Mouse (Mus musculus) heart, postnatal 0 days (tissue): ENCODE measurements around the gene Prelp. TPM values are rescaled to one million over a fixed set of nuclear protein-coding genes. Genes with fewer than 3 reads are reported as not detected.

Source experiments
- ATAC-seq: fragments of 200-750 bp; cut with Nextera tagmentation; 2 replicates; pipeline ENCODE4 v1.8.0; 2017; ENCODE audit warnings: low read depth, moderate number of reproducible peaks, moderate library complexity; ENCODE audit not compliant: insufficient read depth
- DNase-seq: peaks from one replicate; pipeline ENCODE4 v3.0.0-alpha.2; 2016; ENCODE audit warnings: low spot score
- H3K27ac ChIP-seq: fragments of 300-500 bp; sonication (generic); 2 replicates; pipeline ENCODE4 v1.5.1; 2014; ENCODE audit warnings: low read depth, mild to moderate bottlenecking
- H3K27me3 ChIP-seq: fragments of 300-500 bp; sonication (generic); 2 replicates; pipeline ENCODE4 v1.6.1; 2014; ENCODE audit warnings: low read length, mixed read lengths; ENCODE audit not compliant: control insufficient read depth, insufficient read depth
- H3K36me3 ChIP-seq: fragments of 300-500 bp; sonication (generic); replicated peaks from 2 replicates; pipeline ENCODE4 v1.6.1; 2014; ENCODE audit warnings: low read length, mixed read lengths; ENCODE audit not compliant: control insufficient read depth, insufficient read depth
- H3K4me1 ChIP-seq: fragments of 300-500 bp; sonication (generic); 2 replicates; pipeline ENCODE4 v1.6.1; 2014; ENCODE audit warnings: antibody characterized with exemption; ENCODE audit not compliant: control insufficient read depth, insufficient read depth
- H3K4me2 ChIP-seq: fragments of 300-500 bp; sonication (generic); 2 replicates; pipeline ENCODE4 v1.6.1; 2014; ENCODE audit warnings: low read depth, mild to moderate bottlenecking, low read length, moderate library complexity
- H3K4me3 ChIP-seq: fragments of 300-500 bp; sonication (generic); 2 replicates; pipeline ENCODE4 v1.5.1; 2014; ENCODE audit warnings: low read depth, low read length
- H3K9ac ChIP-seq: fragments of 300-500 bp; sonication (generic); replicated peaks from 2 replicates; pipeline ENCODE4 v1.6.1; 2014; ENCODE audit warnings: low read depth, low read length, mixed read lengths
- H3K9me3 ChIP-seq: fragments of 300-500 bp; sonication (generic); replicated peaks from 2 replicates; pipeline ENCODE4 v1.6.1; 2016; ENCODE audit warnings: low read length; ENCODE audit not compliant: control insufficient read depth
- CTCF ChIP-seq: IDR thresholded peaks from 2 replicates; pipeline ENCODE4 v1.5.1; 2016; ENCODE audit warnings: antibody characterized with exemption, control low read depth, low read depth
- EP300 ChIP-seq: IDR thresholded peaks from 2 replicates; pipeline ENCODE4 v1.6.1; 2016; ENCODE audit warnings: antibody characterized with exemption, low read depth
- WGBS: fragments of 180-500 bp; shearing (Covaris S2); extraction: QIAGEN DNeasy Blood & Tissue Kit; methylation state at CpG from one replicate; pipeline ENCODE4 v1.1.7; 2014; 5-methylcytosine and 5-hydroxymethylcytosine counted together
- polyA plus RNA-seq: library from polyadenylated mRNA; unstranded; fragments of >200 nt; fragmentation: Nextera tagmentation; extraction: Ambion mirVana; gene quantifications from 2 replicates; pipeline ENCODE4 v1.2.1, GENCODE M21; 2015
- total RNA-seq: library from RNA; depleted of rRNA; stranded (reverse); fragments of >200 nt; gene quantifications from 2 replicates; pipeline ENCODE4 v1.2.3, GENCODE M21; 2014; ENCODE audit warnings: low replicate concordance; rRNA removed

Gene Prelp
- total RNA-seq, result 5.4 and 6.1 TPM in 2 replicates
- polyA plus RNA-seq, result 6.2 and 6.5 TPM in 2 replicates

DNA sequence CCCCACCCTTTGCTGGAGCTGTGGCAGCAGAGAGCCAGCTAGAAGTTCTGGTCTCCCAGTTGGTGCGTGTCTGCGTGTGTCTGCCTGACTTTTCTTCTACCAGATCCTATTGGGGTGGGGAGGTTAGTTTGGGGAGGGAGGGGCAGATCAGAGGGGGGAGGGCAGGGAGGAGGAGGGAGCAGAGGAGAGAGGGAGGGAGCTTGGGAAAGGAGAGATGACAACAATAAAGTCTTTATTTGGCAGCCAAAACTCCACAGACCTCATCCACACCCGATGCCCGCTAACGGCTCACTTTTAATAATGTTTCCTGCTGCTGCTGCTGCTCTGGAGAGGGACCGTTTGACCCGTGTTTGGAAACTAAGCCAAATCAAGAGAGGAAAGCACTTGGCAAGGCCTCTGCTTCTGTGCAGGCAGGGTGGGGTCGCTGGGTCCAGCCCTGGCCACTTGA, at the start of gene Prelp:
Gene Prelp (minus strand): TSS at position 111 of the 448 bp plus-strand sequence.
- peak within 1 kb of the TSS; percentile 80 for H3K27ac ChIP-seq
- DNase-seq, result peak; percentile 70
- peak within 1 kb of the TSS; percentile 26 for H3K4me2 ChIP-seq
- no peaks in the 10 kb centered on the region for H3K27me3 ChIP-seq
- no peak within 1 kb of the TSS for H3K9ac ChIP-seq
- H3K4me3 ChIP-seq, result peak within 1 kb of the TSS; percentile 7; the same call in 1 of the 2 replicates
- ATAC-seq, result peak; percentile 53
- H3K4me1 ChIP-seq, result peaks cover 29% of the 10 kb centered on the region
- TF ChIP-seq EP300 (no peak), CTCF (no peak)
- no peaks in the 10 kb centered on the region for H3K9me3 ChIP-seq
- 3% methylated on average over 8 of the region's 8 CpGs for WGBS
- H3K36me3 ChIP-seq, result no peaks in the 10 kb centered on the region

DNA sequence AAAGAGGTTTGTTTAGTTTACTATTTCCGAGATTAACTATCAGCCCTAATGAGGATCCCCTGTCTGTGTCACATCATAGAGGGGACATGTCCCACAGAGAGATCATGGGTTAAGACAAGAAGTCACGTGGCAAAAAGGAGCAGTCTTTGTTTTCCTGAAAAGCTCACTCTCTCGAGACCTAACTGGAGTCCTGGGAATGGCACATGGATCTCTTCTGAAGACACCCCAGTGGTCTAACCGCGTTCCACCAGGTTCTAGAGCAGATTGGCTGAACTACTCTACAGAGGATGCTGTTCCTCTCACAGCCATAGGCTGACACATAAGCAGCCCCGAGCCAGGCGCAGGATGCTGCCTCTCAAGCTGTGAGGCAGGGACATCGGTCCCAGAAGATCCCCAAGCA, 48.2 kb upstream of the Prelp start:
- ATAC-seq, result no peak
- 77% methylated on average over 8 of the region's 8 CpGs for WGBS
- TF ChIP-seq EP300 (no peak), CTCF (no peak)
- no peaks in the 10 kb centered on the region for H3K9me3 ChIP-seq
- no peak overlapping the region for H3K4me3 ChIP-seq
- H3K4me2 ChIP-seq, result no peak overlapping the region
- no peak overlapping the region for H3K27ac ChIP-seq
- no peaks in the 10 kb centered on the region for H3K27me3 ChIP-seq
- H3K4me1 ChIP-seq, result 0 out of 2 replicates have a peak, but pooled peaks cover 3% of the 10 kb centered on the region
- DNase-seq, result no peak
- H3K9ac ChIP-seq, result no peak overlapping the region
- no peaks in the 10 kb centered on the region for H3K36me3 ChIP-seq

DNA sequence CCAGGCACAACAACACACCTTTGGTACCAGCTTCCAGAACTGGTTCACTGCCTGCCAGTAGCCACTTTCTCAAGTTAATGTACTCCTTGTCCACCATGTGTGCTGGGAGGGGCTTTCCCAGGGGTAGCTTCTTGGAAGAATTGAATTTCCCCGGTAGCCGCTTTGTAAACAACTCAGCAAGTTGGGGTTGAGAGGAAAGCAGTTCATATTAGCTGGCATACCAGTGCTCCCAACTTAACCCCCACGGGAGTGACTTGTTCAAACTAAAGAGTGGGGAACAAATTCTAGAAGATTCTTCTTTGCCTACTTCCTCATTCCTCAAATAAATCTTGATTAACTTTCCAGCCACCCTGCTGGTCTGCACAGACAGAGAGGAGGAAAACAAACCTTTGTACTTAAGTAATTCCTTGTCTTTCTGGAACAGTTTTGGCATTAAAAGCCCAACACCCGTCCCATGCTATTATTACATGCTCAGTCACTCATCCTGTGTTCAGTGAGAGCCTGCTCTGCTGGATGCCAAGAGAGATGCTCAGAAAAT, 47.6 kb upstream of the Prelp start:
- no peak for TF ChIP-seq EP300
- 57% methylated on average over 4 of the region's 4 CpGs for WGBS
- Histone ChIP-seq H3K27me3 (no peaks in the 10 kb centered on the region), H3K9me3 (no peaks in the 10 kb centered on the region), H3K36me3 (no peaks in the 10 kb centered on the region), H3K4me2 (no peak overlapping the region), H3K27ac (no peak overlapping the region), H3K4me1 (0 out of 2 replicates have a peak, but pooled peaks cover 3% of the 10 kb centered on the region), H3K4me3 (no peak overlapping the region), H3K9ac (no peak overlapping the region)
- ATAC-seq, result no peak
- no peak for DNase-seq

DNA sequence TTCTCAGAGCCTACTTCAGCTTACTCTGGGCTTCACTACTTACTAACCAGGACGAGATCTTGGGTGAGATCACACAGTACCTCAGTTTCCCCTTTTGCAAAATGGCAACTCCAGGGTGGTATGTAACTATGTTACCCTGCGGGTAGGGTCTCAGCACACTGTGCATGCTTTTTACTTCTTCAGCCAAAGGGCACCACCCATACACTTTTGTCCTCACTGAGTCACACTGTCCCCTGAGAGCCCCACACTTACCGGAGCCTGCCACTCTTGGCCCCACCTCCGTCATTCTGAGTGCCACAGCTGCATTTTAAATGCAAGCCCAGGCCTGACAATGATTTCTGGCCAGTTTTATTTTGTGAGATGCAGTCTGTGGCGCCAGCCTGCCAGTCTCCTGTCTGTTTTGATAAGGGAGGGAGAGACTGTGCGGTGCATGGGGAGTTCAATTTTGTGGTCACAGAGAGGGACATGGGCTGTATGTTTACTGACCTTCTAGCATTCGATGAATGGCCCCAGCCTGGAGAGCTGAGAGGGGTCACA, 46.3 kb upstream of the Prelp start:
- H3K4me2 ChIP-seq, result no peak overlapping the region
- no peak for ATAC-seq
- WGBS, result 62% methylated on average over 7 of the region's 7 CpGs

DNA sequence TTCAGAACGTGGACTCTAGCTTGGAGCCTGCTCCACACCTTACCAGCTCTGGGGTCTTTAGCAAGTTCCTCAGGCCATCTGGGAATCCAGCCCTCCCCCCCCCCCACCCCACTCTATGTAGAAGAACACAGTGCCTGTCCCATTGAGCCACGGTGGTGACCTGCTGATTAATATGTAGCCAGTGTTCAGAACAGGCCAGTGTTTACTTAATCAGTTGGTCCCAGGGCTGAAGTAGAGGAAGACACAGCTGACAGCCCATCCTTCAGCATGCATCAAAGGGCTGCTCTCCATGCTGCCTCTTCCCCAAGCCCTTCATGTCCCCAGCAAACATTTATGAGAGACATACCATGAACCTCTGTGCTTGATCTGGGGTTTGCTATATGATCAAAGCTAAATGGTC, 44.8 kb upstream of the Prelp start:
- Histone ChIP-seq H3K27ac (no peak overlapping the region), H3K27me3 (no peaks in the 10 kb centered on the region), H3K9me3 (no peaks in the 10 kb centered on the region), H3K4me3 (no peak overlapping the region), H3K4me1 (peaks cover 5% of the 10 kb centered on the region; the same call in 1 of the 2 replicates), H3K36me3 (no peaks in the 10 kb centered on the region), H3K4me2 (no peak overlapping the region), H3K9ac (no peak overlapping the region)
- 66% methylated on average over 2 of the region's 2 CpGs for WGBS
- ATAC-seq (no peak), DNase-seq (no peak)
- no peak for TF ChIP-seq EP300
- TF ChIP-seq CTCF, result no peak

More for the DNA sequence above, 46.3 kb upstream of the Prelp start:
- Histone ChIP-seq H3K9me3 (no peaks in the 10 kb centered on the region), H3K4me1 (0 out of 2 replicates have a peak, but pooled peaks cover under 1% of the 10 kb centered on the region), H3K9ac (no peak overlapping the region), H3K4me3 (no peak overlapping the region), H3K27ac (no peak overlapping the region), H3K27me3 (no peaks in the 10 kb centered on the region), H3K36me3 (no peaks in the 10 kb centered on the region)
- DNase-seq, result no peak
- TF ChIP-seq CTCF, result no peak
- no peak for TF ChIP-seq EP300

DNA sequence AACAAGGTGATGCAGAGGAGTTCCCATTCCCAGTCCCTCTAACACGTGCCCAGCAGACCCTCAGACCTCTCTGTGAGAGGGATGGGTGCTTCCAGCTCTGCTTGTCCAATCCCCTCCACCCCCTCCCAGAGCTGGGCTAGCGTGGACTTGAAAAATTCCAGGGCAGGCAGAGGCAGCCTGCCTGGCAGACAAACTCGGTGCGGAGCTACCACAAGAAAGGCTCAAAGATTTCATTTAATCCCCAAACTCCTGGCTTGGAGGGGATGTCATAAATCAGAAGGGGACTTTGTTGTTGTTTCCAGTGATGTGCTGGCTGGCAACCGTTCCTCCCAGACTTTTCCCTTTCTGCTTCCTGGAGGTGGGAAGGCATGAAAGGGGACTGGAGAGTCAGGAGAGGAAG, 44.1 kb upstream of the Prelp start:
- ATAC-seq (no peak), DNase-seq (no peak)
- Histone ChIP-seq H3K27ac (0 out of 2 replicates have a peak overlapping the region, but pooled peaks have one; percentile 16), H3K4me1 (peaks cover 8% of the 10 kb centered on the region), H3K4me2 (no peak overlapping the region), H3K27me3 (no peaks in the 10 kb centered on the region), H3K4me3 (no peak overlapping the region), H3K36me3 (no peaks in the 10 kb centered on the region), H3K9me3 (no peaks in the 10 kb centered on the region), H3K9ac (no peak overlapping the region)
- no peak for TF ChIP-seq CTCF
- no peak for TF ChIP-seq EP300
- 31% methylated on average over 5 of the region's 5 CpGs for WGBS
